Mouse (Mus musculus): Measurements from ENCODE around the gene D430041D05Rik.

D430041D05Rik gene

GRCm38 (mm10) chr2:104114898-104115297 lies 295.9 kb downstream of the D430041D05Rik start:
- 61% methylated on average over 3 of the region's 3 CpGs for WGBS

DNA sequence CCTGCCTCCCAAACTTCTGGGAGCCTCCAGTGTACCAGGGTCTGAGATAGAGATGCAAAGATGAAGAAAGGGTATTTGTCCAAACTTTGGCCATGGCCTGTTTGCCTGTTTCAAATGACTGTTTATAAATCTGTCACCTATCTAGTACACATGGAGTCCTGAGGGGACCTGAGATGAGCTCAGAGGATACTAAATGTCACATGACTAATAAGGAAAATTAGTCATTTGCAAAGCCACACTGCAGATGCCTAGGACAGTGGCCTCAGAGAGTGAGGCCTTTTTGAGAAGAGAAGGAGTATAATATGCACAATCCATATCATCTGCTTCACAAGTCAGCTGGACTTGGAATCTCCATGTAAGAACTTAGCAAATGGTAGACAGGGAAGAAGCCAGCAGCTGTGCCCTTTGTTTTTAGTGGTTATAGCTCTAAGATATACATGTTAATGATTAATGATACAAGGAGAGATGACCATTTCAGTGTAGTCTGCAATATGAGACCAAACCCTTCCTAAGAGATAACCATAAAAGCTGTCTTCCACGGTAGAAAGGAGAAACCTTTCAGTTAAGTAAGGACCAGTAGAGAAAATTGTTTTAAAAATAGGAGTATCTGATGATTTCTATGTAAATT lies 299.5 kb downstream of the D430041D05Rik start:
- no CpG with 5 or more reads among the region's 1 CpGs for WGBS

DNA sequence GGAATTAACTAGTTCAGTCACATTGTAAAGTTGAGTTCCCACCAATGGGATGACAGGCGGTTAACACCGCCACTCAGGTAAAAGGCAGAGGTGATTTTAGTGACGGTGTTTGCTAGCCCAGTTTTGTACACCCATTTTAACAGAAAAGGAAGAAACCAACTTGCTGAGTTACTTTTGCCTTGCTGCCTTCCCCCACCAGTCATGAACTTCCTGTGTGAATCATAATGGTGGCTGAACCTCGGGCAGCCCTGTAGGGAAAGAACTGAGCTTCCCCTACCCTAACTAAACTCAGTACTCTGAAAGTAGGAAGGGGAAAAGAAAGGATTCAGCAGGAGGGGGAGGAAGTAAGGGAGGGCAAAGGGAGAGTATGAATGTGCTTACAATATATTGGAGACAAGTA lies 300.8 kb downstream of the D430041D05Rik start:
- 89% methylated on average over 4 of the region's 4 CpGs for WGBS

DNA sequence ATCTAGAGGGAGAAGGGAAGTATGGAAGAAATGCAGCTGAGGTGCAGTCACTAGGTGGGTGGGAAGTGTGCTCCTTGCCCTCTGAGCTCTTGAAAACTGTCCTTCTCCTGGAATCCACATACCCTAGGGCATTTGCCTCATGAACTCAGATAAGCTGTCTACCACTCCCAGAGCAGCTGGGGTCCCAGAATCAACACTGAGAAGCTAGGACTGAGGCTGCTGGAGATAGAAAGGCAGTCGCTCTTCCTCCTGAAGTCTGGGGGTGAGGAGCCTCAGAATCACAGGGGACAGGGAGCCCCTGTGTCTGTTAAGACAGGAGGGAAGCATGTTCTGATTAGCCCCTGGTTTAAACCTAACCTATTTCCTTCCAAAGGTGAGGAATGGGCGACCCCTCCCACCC lies 301.3 kb downstream of the D430041D05Rik start:
- WGBS, result 84% methylated on average over 2 of the region's 2 CpGs

DNA sequence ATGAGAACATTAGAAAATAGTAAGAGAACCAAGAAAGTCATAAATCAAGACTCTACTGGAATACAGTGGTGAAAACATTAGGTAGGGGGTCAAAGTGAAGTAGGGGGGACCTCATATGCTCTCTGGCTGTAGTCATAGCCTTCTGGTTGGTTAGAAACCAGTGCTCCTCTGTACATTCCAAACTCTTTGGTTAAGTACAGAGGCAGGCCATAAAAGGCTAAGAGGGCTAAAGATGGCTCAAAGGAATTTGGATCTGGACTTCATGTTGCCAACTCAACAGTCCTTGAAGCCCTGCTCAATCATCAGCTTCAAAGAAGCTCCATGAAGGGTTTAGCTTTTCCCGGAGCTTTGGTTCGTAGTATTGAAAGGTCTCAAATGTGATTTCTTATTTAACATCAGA lies 301.8 kb downstream of the D430041D05Rik start:
- WGBS, result 96% methylated on average over 2 of the region's 2 CpGs

DNA sequence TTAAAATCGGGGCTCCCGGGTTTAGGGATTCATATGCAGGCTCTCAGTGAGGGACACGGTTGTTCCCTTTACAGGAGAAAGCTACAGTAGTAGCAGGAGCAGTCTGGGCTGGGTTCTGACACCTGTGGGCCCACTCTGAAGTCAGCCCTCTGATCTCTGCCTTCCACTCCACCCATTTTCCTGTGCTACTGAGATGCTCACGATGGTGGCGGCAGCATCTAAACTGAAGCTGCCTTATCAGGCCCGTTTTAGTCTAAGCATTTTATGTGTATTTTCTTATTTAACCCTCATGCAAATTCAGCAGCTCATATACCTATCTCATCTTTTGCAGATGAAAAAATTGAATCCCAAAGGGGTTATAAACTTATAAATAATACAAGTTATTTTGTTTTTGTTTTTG lies 306.0 kb downstream of the D430041D05Rik start:
- 91% methylated on average over 6 of the region's 6 CpGs for WGBS

- WGBS, result 76% methylated on average over 1 of the region's 1 CpGs
These were observed 310.9 kb downstream of the D430041D05Rik start for GRCm38 (mm10) chr2:104099946-104100345.

DNA sequence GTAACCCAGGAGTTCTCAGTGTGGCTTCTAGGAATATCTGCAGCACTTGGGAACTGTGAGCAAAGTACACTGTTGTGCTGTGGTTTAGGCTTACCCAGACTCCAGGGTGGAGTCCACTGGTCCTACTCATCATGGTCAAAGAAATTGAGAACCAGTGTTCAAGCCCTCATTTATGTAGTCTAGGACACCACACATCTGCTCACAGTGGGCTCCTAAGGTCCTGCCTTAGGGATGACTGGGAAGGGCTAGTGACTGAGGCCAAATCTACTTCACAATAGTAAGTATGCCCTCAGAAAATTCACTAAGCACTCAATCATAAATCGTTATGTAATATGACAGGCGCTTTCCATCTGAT lies 311.6 kb downstream of the D430041D05Rik start:
- 98% methylated on average over 2 of the region's 2 CpGs for WGBS

GRCm38 (mm10) chr2:104098529-104099230 lies 312.1 kb downstream of the D430041D05Rik start:
- 68% methylated on average over 3 of the region's 3 CpGs for WGBS

GRCm38 (mm10) chr2:104097396-104097795 lies 313.4 kb downstream of the D430041D05Rik start:
- WGBS, result 97% methylated on average over 4 of the region's 4 CpGs

GRCm38 (mm10) chr2:104096796-104097195 lies 314.0 kb downstream of the D430041D05Rik start:
- 81% methylated on average over 1 of the region's 1 CpGs for WGBS

DNA sequence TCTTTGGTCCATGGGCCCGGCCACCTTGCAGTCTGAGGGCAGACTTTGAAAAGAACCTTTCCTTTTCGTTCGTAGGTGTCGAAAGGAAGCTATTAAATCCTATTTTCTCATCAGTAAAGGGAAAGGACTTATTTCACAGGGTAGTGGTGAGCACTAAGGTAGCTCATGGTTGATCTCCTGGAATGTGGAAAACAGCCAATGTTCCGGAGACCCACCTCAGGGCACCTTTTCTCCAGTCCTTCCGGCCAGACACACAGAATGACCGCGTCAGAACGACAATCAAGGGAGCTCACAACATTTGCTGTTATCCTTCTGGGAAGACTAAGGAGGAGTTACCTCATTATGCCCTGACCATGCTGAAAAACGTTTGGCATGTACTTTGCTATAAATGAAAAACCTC lies 314.6 kb downstream of the D430041D05Rik start:
- WGBS, result 58% methylated on average over 10 of the region's 10 CpGs

DNA sequence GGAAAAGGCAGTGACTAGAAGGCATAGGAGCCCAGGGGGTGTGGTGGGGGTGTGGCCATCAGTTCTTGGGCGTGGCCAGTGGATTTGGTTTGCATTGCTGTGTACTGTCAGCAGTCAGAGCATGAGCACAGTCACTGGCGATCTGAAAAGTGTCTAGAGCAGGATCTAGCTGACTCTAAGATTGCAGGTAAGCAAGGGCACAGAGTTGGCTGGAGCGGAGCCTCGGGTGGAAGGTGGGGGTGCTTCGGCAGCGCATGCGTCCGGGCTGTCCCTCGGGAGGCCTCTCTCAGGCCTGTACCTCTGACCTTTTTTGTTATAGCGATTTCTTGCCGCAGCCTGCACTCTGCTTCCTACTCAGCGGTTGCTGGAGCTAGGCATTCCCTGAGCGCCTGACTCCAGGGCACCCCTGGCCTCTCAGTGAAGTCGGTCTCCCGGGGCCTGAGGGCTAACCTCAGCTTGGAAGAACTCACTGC lies 315.0 kb downstream of the D430041D05Rik start, which contains the start of gene Cd59a:
Gene Cd59a (plus strand): TSS at position 61 of the 473 bp plus-strand sequence.
- WGBS, result 15% methylated on average over 15 of the region's 15 CpGs

DNA sequence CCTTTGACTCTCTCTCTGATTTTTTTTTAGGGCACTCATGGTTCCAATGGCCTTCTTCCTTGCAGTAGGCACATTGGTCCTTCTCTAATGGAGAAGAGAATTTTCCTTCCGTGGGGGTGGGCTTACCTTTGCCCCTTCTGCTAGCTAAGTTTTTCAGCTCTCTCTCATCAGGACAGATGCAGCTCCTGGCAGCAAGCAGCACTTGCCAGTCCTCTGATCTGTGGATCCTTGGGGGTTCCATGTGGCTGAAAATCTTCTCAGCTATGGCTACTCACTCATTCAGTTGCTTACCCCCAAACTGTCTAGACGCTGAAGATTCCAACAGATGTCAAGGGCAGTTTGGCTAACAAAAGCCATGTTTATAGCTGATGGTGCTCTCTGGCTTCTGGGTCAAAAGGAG lies 317.5 kb downstream of the D430041D05Rik start:
- 84% methylated on average over 2 of the region's 2 CpGs for WGBS
